Mouse (Mus musculus) bone marrow, adult 2 months (tissue): ENCODE data around the gene Orai3.

ENCODE experiments used
- CTCF ChIP-seq: fragments of 200-500 bp; IDR thresholded peaks from 2 replicates; pipeline ENCODE4 v1.5.1; 2011; ENCODE audit warnings: low read length, control low read depth; ENCODE audit not compliant: control insufficient read depth, insufficient read depth
- POLR2A ChIP-seq: fragments of 200-500 bp; IDR thresholded peaks from 2 replicates; pipeline ENCODE4 v1.6.1; 2011; ENCODE audit warnings: low read depth, mild to moderate bottlenecking, control low read depth, low read length, borderline replicate concordance; ENCODE audit not compliant: control insufficient read depth

DNA sequence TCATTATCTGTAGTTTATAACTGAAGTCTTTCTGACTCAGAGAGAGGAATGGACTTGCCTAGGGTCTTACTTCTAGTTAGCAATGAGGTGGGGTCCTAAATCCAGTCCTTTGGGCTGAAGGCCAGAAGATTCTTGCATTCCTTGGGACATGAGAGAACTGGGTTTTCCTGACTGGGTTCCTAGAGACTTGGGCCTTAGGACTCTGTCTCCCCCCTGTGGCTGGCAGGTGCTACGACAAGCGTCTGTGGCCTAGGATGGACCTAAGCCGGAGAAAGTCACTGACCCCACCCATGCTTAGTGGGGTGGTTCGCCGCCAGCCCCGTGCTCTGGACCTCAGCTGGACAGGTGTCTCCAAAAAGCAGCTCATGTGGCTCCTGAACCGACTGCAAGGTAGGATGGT, 8.6 kb upstream of the Orai3 start:
- no peak for TF ChIP-seq POLR2A
- peak; percentile 97 for TF ChIP-seq CTCF
